Comparison of ENCODE assay signal across 23 mouse cellular contexts in the genomic region with DNA sequence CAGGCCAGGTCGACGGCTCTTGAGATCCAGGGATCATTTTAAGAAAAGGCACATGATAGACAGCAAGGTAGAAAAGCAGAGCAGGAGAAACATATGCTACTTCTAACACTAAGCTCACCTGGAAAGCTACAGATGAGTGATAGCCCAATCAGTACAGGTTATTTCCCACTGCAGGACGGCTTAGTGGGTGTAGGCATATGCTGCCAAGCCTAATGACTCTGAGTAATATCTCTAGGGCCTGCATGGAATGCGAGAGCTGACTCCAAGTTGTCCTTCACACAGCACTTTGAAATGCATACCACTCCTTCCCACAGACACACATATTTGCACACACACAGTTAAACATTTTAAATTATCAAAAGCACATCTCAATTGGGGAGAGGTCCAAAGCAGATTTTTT. TPM values are rescaled to one million over a fixed set of nuclear protein-coding genes. Genes with fewer than 3 reads are reported as not detected.
DNase-seq lines count a peak whose midpoint lies in the region; ATAC-seq and TF ChIP-seq lines count a peak whose summit lies in the region.
"Had no signal": no experiment of that assay in that cellular context is flagged by ENCODE, and none has a peak within 500 bp of the region (broad histone marks: within the 10 kb centered on the region; RNA-seq: fewer than 3 reads in every experiment).

No protein-coding gene starts in this region.

- peak overlapping the region; percentile 60; the same call in 1 of the 2 replicates for H3K27ac ChIP-seq in heart, embryonic 12.5 days (ENCODE audit: poor library complexity, severe bottlenecking)
- peak overlapping the region; percentile 53 for H3K27ac ChIP-seq in heart, postnatal 0 days (ENCODE audit: low read depth)
- peak overlapping the region; percentile 49 for H3K27ac ChIP-seq in layer of hippocampus, adult 2 months
- H3K27ac ChIP-seq: embryonic facial prominence, embryonic 15.5 days; forebrain, embryonic 12.5 days; heart, adult 2 months; intestine, embryonic 15.5 days had no signal

- intact Hi-C loops in heart, postnatal 36 days (cut with DNase I), result loop anchor here (5.0 kb wide), 1 partner anchor 72 kb away; no protein-coding TSS in a partner anchor

- H3K9ac ChIP-seq in heart, embryonic 12.5 days, result no peak overlapping the region
- H3K9ac ChIP-seq in heart, postnatal 0 days (replicated peaks; ENCODE audit: low read depth, low read length), result no peak overlapping the region
- H3K9ac ChIP-seq: embryonic facial prominence, embryonic 15.5 days; forebrain, embryonic 12.5 days; intestine, embryonic 15.5 days had no signal

- 64% methylated on average over 4 of the region's 4 CpGs for WGBS in heart, embryonic 12.5 days
- 49% methylated on average over 4 of the region's 4 CpGs for WGBS in heart, postnatal 0 days

- no peak overlapping the region for H3K4me3 ChIP-seq in heart, embryonic 12.5 days
- H3K4me3 ChIP-seq in heart, postnatal 0 days (ENCODE audit: low read depth, low read length), result no peak overlapping the region
- no peak overlapping the region for H3K4me3 ChIP-seq in layer of hippocampus, adult 2 months
- H3K4me3 ChIP-seq: embryonic facial prominence, embryonic 15.5 days; forebrain, embryonic 12.5 days; heart, adult 2 months; intestine, embryonic 15.5 days had no signal

- no peak for ATAC-seq in heart, embryonic 12.5 days (ENCODE audit: insufficient number of reproducible peaks, low FRiP score)
- ATAC-seq in heart, postnatal 0 days (ENCODE audit: insufficient read depth, low read depth), result peak; percentile 60; the same call in 1 of the 2 replicates
- ATAC-seq: activated CD4-positive, CD25-positive, alpha-beta regulatory T cell, adult 4 months; forebrain, embryonic 16.5 days; intestine, embryonic 15.5 days; Patski had no signal

- H3K27me3 ChIP-seq in heart, embryonic 12.5 days (replicated peaks), result no peaks in the 10 kb centered on the region
- H3K27me3 ChIP-seq in heart, postnatal 0 days (ENCODE audit: control insufficient read depth, insufficient read depth, low read length), result no peaks in the 10 kb centered on the region
- H3K27me3 ChIP-seq: CH12.LX; embryonic facial prominence, embryonic 15.5 days; forebrain, embryonic 12.5 days; intestine, embryonic 15.5 days; Patski had no signal

- H3K4me1 ChIP-seq in heart, embryonic 12.5 days (replicated peaks), result peaks cover 8% of the 10 kb centered on the region; the same call in 1 of the 2 replicates
- no peaks in the 10 kb centered on the region for H3K4me1 ChIP-seq in heart, postnatal 0 days (ENCODE audit: control insufficient read depth, insufficient read depth)
- H3K4me1 ChIP-seq: embryonic facial prominence, embryonic 15.5 days; forebrain, embryonic 12.5 days; intestine, embryonic 15.5 days had no signal

- TF ChIP-seq EP300 in heart, postnatal 0 days (IDR thresholded peaks at IDR 0.05; ENCODE audit: low read depth), result no peak

- no peak for TF ChIP-seq CTCF in heart, postnatal 0 days (IDR thresholded peaks at IDR 0.05; ENCODE audit: low read depth)
- TF ChIP-seq CTCF in layer of hippocampus, adult 2 months (conservative IDR thresholded peaks at IDR 0.05), result no peak

- DNase-seq in heart, postnatal 4 days, result no peak
- no peak for DNase-seq in heart, postnatal 0 days (ENCODE audit: low spot score)
- no peak for DNase-seq in heart, postnatal 36 days
- DNase-seq in layer of hippocampus, adult 2 months (ENCODE audit: low spot score in 2 of 2), result no peak
- no peak for DNase-seq in layer of hippocampus, adult 11-12 months (ENCODE audit: low spot score)
- DNase-seq in 3T3-L1 (ENCODE audit: low read depth, low spot score), result peak; percentile 60
- DNase-seq in adrenal gland, adult (ENCODE audit: inconsistent age in 2 of 2, low spot score in 1 of 2), result no peak
- DNase-seq: adrenal gland, adult 8-10 months; adrenal gland, postnatal 36 days; cerebellum, adult 2 months; cerebellum, postnatal 14 days; embryo, embryonic 11 days; gastrocnemius, postnatal 10 days; heart, adult 2 months; kidney, adult 18-20 months had no signal

- H3K4me2 ChIP-seq in heart, embryonic 12.5 days, result no peak overlapping the region
- H3K4me2 ChIP-seq in heart, postnatal 0 days (ENCODE audit: low read depth, low read length), result no peak overlapping the region
- H3K4me2 ChIP-seq: embryonic facial prominence, embryonic 15.5 days; forebrain, embryonic 12.5 days; intestine, embryonic 15.5 days had no signal

- no peaks in the 10 kb centered on the region for H3K9me3 ChIP-seq in heart, embryonic 12.5 days (replicated peaks)
- H3K9me3 ChIP-seq in heart, postnatal 0 days (replicated peaks; ENCODE audit: control insufficient read depth, low read length), result no peaks in the 10 kb centered on the region
- H3K9me3 ChIP-seq: embryonic facial prominence, embryonic 15.5 days; forebrain, embryonic 12.5 days; intestine, embryonic 15.5 days had no signal

- H3K36me3 ChIP-seq in heart, embryonic 12.5 days, result peaks cover 62% of the 10 kb centered on the region
- H3K36me3 ChIP-seq in heart, postnatal 0 days (replicated peaks; ENCODE audit: control insufficient read depth, insufficient read depth, low read length), result peaks cover 90% of the 10 kb centered on the region

RNA-seq across cellular contexts. Expression of a gene that starts 55.0 kb away (rescaled TPM):
- polyA plus RNA-seq in heart, embryonic 12.5 days (2016; fragmentation: Nextera tagmentation; extraction: Ambion mirVana), result 69.2 and 73.6 TPM in 2 replicates
- 10 to 100 TPM; 57.0 to 58.4 TPM for total RNA-seq in heart, postnatal 4 days (2021)
- 31.4 and 34.5 TPM in 2 replicates for total RNA-seq in heart, postnatal 0 days (2014; rRNA removed; ENCODE audit: low replicate concordance)
- 55.0 and 55.4 TPM in 2 replicates for polyA plus RNA-seq in heart, postnatal 0 days (2015; fragmentation: Nextera tagmentation; extraction: Ambion mirVana)
- total RNA-seq in heart, postnatal 36 days (2021), result 10 to 100 TPM; 50.1 to 51.5 TPM
- total RNA-seq in layer of hippocampus, adult 2 months (2021), result 10 to 100 TPM; 90.6 to 93.1 TPM
